In the genomic region with DNA sequence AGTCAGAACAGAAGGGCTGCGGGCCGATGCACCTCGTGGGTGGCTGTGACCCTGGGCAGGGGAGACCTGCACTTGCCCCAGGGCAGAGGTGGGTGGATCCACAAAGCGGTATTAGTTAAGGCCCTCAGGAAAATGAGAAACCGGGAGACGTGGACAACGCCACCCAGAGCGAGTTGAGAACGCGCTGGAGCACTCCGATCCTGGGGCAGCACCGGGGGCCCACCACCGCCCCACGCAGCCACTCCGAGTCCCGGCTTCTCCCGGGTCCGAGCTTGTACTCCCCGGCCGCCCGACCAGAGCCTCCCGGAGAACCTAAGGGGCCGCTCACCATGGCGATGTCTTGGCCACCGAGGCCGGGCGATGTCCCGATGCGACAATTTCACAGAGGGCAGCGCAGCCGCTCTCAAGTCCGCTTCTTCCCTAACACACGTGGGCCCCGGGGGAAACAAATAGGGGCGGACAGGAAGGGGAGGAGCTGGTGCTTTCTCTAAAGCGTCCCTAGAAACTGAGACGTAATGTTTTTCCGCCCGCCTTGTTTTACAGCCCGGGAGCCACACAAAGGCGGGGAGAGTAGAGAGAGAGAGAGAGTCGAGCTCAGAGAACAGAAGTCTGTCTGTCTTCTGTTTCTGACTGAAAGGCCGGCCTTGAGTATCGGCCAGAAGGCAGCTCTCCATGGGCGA, we compare ENCODE assay signal across 7 mouse cellular contexts. TPM values are rescaled to one million over a fixed set of nuclear protein-coding genes. Genes with fewer than 3 reads are reported as not detected.
DNase-seq lines count a peak whose midpoint lies in the region; ATAC-seq lines count a peak whose summit lies in the region.

A gene (minus strand): TSS at position 447 of the 680 bp plus-strand sequence.

- intact Hi-C loops in left cerebral cortex, postnatal 36 days (cut with DNase I), result no loop called here

- H3K9ac ChIP-seq in intestine, embryonic 16.5 days (ENCODE audit: low read depth, low read length), result peak within 1 kb of the TSS; percentile 89
- peak within 1 kb of the TSS; percentile 88 for H3K9ac ChIP-seq in midbrain, embryonic 11.5 days (ENCODE audit: low read length)

- DNase-seq in adrenal gland, adult 2 months, result peak; percentile 86
- peak; percentile 76 for DNase-seq in embryo, embryonic 11.5 days (ENCODE audit: low read depth, low spot score)
- peak; percentile 71 to 77 for DNase-seq in gastrocnemius, postnatal 4 days (ENCODE audit: low spot score in 2 of 2)
- DNase-seq in left cerebral cortex, postnatal 36 days (ENCODE audit: low spot score in 2 of 2), result peak; percentile 85
- peak; percentile 100 for DNase-seq in midbrain, embryonic 11.5 days (ENCODE audit: low spot score, missing footprints)
- DNase-seq in skeletal muscle tissue, adult 2 months (ENCODE audit: low read depth, low spot score), result peak; percentile 62

- H3K4me1 ChIP-seq in intestine, embryonic 16.5 days (ENCODE audit: control insufficient read depth, insufficient read depth, low read length), result no peaks in the 10 kb centered on the region; the same call in 1 of the 2 replicates
- H3K4me1 ChIP-seq in midbrain, embryonic 11.5 days (ENCODE audit: control insufficient read depth, insufficient read depth, low read length), result no peaks in the 10 kb centered on the region

- H3K36me3 ChIP-seq in intestine, embryonic 16.5 days (ENCODE audit: control insufficient read depth, insufficient read depth, low read length), result no peaks in the 10 kb centered on the region
- 0 out of 2 replicates have a peak, but pooled peaks cover 4% of the 10 kb centered on the region for H3K36me3 ChIP-seq in midbrain, embryonic 11.5 days (ENCODE audit: control insufficient read depth, insufficient read depth, low read length)

- no peaks in the 10 kb centered on the region for H3K9me3 ChIP-seq in intestine, embryonic 16.5 days (ENCODE audit: control insufficient read depth, low read length)
- H3K9me3 ChIP-seq in midbrain, embryonic 11.5 days (ENCODE audit: control insufficient read depth, low read length), result no peaks in the 10 kb centered on the region

- WGBS in intestine, embryonic 16.5 days, result under 1% methylated on average over 45 of the region's 45 CpGs
- WGBS in midbrain, embryonic 11.5 days, result under 1% methylated on average over 36 of the region's 45 CpGs

- 0 out of 2 replicates have a peak within 1 kb of the TSS, but pooled peaks have one; percentile 28 for H3K27ac ChIP-seq in intestine, embryonic 16.5 days (ENCODE audit: low read length)
- peak within 1 kb of the TSS; percentile 22; the same call in 1 of the 2 replicates for H3K27ac ChIP-seq in midbrain, embryonic 11.5 days (ENCODE audit: low read depth, low read length)

- ATAC-seq in intestine, embryonic 16.5 days, result peak; percentile 96
- ATAC-seq in midbrain, embryonic 11.5 days (ENCODE audit: low FRiP score), result peak; percentile 96

- peak within 1 kb of the TSS; percentile 74 for H3K4me2 ChIP-seq in intestine, embryonic 16.5 days (ENCODE audit: low read depth, low read length)
- H3K4me2 ChIP-seq in midbrain, embryonic 11.5 days, result peak within 1 kb of the TSS; percentile 58

- no peaks in the 10 kb centered on the region for H3K27me3 ChIP-seq in intestine, embryonic 16.5 days (replicated peaks; ENCODE audit: control insufficient read depth, insufficient read depth, low read length)
- H3K27me3 ChIP-seq in midbrain, embryonic 11.5 days (ENCODE audit: control insufficient read depth, insufficient read depth, low read length), result no peaks in the 10 kb centered on the region

- peak within 1 kb of the TSS; percentile 90 for H3K4me3 ChIP-seq in intestine, embryonic 16.5 days (ENCODE audit: low read length)
- peak within 1 kb of the TSS; percentile 85 for H3K4me3 ChIP-seq in midbrain, embryonic 11.5 days (ENCODE audit: low read depth, low read length)

RNA-seq across cellular contexts. Expression of the gene that starts here (rescaled TPM):
- total RNA-seq in adrenal gland, adult 2 months (2021), result 1 to 10 TPM; 6.0 to 6.7 TPM
- 0.77 and 0.94 TPM in 2 replicates for polyA plus RNA-seq in adrenal gland, adult 2 months (2012; rRNA removed)
- 1 to 10 TPM; 6.5 to 9.1 TPM for total RNA-seq in gastrocnemius, postnatal 4 days (2021)
- 9.5 and 11.3 TPM in 2 replicates for polyA plus RNA-seq in intestine, embryonic 16.5 days (2015; fragmentation: Nextera tagmentation; extraction: Ambion mirVana)
- 10 to 100 TPM in 1 of 2 experiments, 1 to 10 TPM in 1; 8.5 to 11.9 TPM for total RNA-seq in left cerebral cortex, postnatal 36 days (2021)
- polyA plus RNA-seq in midbrain, embryonic 11.5 days (2014; fragmentation: Nextera tagmentation; extraction: Ambion mirVana), result 14.2 and 16.4 TPM in 2 replicates

Comparison
In these comparisons a context has a peak if more than half of its experiments do, and no peak if none do; other contexts are left out.
1. Peak in every context shown above with its lines: DNase-seq, ATAC-seq, H3K4me3 ChIP-seq and H3K27ac ChIP-seq.